Mouse (Mus musculus): ENCODE data around the gene Rnf20. TPM values are rescaled to one million over a fixed set of nuclear protein-coding genes. Genes with fewer than 3 reads are reported as not detected.

Rnf20 gene
- polyA plus RNA-seq (2015; fragmentation: Illumina TruSeq; extraction: RNeasy Lipid Tissue Mini Kit (QIAGEN cat#74804); ENCODE audit: insufficient read depth, low replicate concordance): 116 TPM

DNA sequence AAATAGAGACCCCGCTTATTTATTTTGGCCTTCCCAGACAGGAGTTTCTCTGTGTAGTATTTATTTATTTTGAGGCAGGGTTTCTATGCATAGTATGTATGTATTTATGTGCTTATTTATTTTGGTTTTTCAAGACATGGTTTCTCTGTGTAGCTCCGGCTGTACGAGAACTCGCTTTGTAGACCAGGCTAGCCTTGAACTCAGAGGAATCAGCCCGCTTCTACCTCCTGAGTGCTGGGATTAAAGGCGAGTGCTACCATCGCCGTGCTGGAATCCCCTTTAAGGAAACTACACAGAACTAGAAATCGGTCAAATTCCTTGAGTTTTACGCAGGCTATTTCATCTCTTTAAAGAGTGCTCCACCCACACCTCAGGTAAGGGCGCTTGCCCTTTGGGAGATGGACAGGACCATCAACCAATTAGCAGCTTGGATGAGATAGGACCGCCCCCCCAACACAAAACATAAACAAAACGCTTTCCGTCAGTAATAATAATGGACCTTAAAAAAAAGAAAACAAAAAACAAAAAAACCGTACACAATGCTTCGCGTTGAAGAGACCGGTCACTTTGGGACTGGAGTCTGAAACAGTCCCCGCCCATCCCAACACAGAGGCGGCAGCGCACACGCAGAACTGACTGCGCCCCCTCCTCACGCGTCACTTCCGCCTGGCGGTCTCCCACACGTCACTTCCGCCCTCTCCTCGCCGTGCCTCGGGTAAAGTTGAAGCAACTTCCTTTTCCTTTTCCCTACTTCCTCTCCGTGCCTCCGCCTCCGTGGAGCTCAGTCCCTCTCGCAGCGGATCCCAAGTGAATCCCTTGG lies at the start of gene Rnf20:
Gene Rnf20 (plus strand): TSS at position 688 of the 820 bp plus-strand sequence.

GRCm38 (mm10) chr4:49597183-49598100 lies 34.4 kb upstream of the Rnf20 start, which contains the start of gene Tmem246:
Gene Tmem246, minus strand, starts transcription at chr4:49597876.

GRCm38 (mm10) chr4:49681812-49682211 lies 50.0 kb downstream of the Rnf20 start, which contains the start of gene Ppp3r2:
Gene Ppp3r2, minus strand, starts transcription at chr4:49682024.

Other genes starting within 250 kb of the Rnf20 start
- not detected for gene Acnat2, start 223.9 kb upstream of the Rnf20 start, polyA plus RNA-seq (2015; fragmentation: Illumina TruSeq; extraction: RNeasy Lipid Tissue Mini Kit (QIAGEN cat#74804); ENCODE audit: insufficient read depth, low replicate concordance)
- not detected for gene Acnat1, start 158.1 kb upstream of the Rnf20 start, polyA plus RNA-seq (2015; fragmentation: Illumina TruSeq; extraction: RNeasy Lipid Tissue Mini Kit (QIAGEN cat#74804); ENCODE audit: insufficient read depth, low replicate concordance)
- gene Baat, start 125.4 kb upstream of the Rnf20 start, polyA plus RNA-seq (2015; fragmentation: Illumina TruSeq; extraction: RNeasy Lipid Tissue Mini Kit (QIAGEN cat#74804); ENCODE audit: insufficient read depth, low replicate concordance): 0.19 TPM
- 33.0 TPM for gene Mrpl50, start 110.9 kb upstream of the Rnf20 start, polyA plus RNA-seq (2015; fragmentation: Illumina TruSeq; extraction: RNeasy Lipid Tissue Mini Kit (QIAGEN cat#74804); ENCODE audit: insufficient read depth, low replicate concordance)
- gene Zfp189, start 110.8 kb upstream of the Rnf20 start, polyA plus RNA-seq (2015; fragmentation: Illumina TruSeq; extraction: RNeasy Lipid Tissue Mini Kit (QIAGEN cat#74804); ENCODE audit: insufficient read depth, low replicate concordance): 7.5 TPM
- gene Aldob, start 82.5 kb upstream of the Rnf20 start, polyA plus RNA-seq (2015; fragmentation: Illumina TruSeq; extraction: RNeasy Lipid Tissue Mini Kit (QIAGEN cat#74804); ENCODE audit: insufficient read depth, low replicate concordance): 0.15 TPM
- gene Tmem246, start 34.1 kb upstream of the Rnf20 start, polyA plus RNA-seq (2015; fragmentation: Illumina TruSeq; extraction: RNeasy Lipid Tissue Mini Kit (QIAGEN cat#74804); ENCODE audit: insufficient read depth, low replicate concordance): 1.7 TPM
- not detected for gene Ppp3r2, start 50.0 kb downstream of the Rnf20 start, polyA plus RNA-seq (2015; fragmentation: Illumina TruSeq; extraction: RNeasy Lipid Tissue Mini Kit (QIAGEN cat#74804); ENCODE audit: insufficient read depth, low replicate concordance)
- not detected for gene Grin3a, start 213.7 kb downstream of the Rnf20 start, polyA plus RNA-seq (2015; fragmentation: Illumina TruSeq; extraction: RNeasy Lipid Tissue Mini Kit (QIAGEN cat#74804); ENCODE audit: insufficient read depth, low replicate concordance)